Mouse (Mus musculus): ENCODE data around the gene AC170998.1.

AC170998.1 gene

DNA sequence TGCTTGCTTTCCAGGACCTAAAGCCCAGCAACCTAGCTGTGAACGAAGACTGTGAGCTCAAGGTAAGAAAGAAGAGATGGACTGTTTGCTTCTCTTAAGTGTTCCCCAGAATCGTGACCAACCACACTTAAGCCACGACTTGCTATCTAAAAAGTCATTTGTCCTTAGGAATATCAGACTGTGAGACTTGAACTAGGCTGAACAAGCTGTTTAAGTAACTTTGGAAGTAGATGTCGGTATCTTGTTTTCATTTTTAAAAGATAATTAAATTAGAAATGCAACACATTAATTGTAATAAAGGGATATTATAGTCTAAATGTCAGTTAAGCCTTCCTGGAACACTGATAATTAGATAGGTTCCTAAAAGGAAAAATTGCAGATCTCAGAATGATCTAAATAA is at the start of gene AC170998.1:
TSS of gene AC170998.1 (plus strand) at position 301 of the 400 bp plus-strand sequence.
- DNase-seq, result no peak

- DNase-seq, result no peak
These were observed 43.4 kb upstream of the AC170998.1 start for GRCm38 (mm10) chr17:28682311-28683084.

- no peak for DNase-seq
These were observed 42.3 kb upstream of the AC170998.1 start for GRCm38 (mm10) chr17:28683601-28684000.

- DNase-seq, result no peak
These were observed 41.3 kb upstream of the AC170998.1 start for GRCm38 (mm10) chr17:28684631-28685030.

- no peak for DNase-seq
These were observed 38.5 kb upstream of the AC170998.1 start for GRCm38 (mm10) chr17:28687354-28687753.

DNA sequence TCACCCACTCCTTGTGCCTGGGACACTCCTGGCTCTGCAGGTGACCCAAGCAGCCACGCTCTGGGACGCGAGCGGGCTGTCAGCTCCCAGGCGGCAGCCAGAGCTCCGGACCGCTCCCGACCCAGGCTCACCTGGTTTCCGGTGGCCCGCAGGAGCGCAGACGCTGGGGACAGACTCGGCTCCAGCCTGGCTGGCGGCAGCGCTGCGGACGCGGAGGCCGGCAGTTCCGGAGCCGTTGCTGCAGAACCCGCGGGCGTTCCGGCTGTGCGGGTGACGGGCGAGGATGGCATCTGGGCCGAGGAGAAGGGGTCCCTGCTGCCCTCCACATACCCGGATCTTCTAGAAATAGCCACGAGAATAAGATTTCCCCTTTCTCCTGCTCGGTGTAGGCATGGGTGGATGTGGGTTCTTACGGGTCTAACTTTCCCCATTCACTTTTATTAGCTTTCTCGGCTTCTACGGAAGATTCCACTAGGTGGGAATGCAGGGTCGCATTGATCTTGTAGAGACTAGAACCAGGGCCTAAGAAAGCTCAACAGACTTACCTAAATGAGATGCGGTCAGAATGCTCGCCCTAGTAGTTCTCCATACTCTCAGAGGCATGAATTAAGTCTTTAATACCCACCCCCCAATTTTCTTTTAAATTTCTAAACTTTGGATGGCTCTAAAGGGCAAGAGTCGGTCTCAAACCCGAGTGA is 36.1 kb upstream of the AC170998.1 start, which contains the start of gene Slc26a8:
TSS of gene Slc26a8 (minus strand) at position 648 of the 698 bp plus-strand sequence.
- DNase-seq, result peak; percentile 41

GRCm38 (mm10) chr17:28690776-28691686 is 34.9 kb upstream of the AC170998.1 start, which contains the start of gene Mapk14:
TSS of gene Mapk14 (plus strand) at chr17:28691329.
- peak; percentile 100 for DNase-seq

DNA sequence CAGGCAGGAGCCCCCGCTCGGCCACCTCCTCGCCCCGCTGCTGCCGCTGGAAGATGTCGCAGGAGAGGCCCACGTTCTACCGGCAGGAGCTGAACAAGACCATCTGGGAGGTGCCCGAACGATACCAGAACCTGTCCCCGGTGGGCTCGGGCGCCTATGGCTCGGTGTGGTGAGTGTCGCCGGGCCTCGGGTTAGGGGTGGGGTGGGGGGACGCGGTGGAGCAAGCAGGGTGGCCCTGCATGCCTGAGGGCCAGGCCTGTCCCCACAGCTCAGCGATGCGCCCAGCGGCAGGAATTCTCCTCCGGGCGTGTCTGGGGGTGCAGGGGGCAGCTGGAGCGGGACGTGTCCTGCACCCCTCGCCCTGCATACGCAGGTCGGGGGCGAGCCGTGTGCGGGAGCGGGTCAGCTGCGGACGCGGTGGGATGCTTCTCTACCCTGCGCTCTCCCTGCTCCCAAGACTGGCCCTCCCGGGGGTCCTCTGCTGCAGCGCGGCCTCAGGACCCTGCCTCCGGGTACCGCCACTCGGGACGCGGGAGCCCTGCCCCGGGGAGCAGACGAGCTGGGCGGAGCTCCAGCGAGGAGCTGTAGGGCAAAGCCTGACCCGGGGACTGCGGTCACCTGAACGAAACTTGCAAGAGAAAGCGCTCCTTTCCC is 34.1 kb upstream of the AC170998.1 start:
- peak; percentile 39 for DNase-seq

DNA sequence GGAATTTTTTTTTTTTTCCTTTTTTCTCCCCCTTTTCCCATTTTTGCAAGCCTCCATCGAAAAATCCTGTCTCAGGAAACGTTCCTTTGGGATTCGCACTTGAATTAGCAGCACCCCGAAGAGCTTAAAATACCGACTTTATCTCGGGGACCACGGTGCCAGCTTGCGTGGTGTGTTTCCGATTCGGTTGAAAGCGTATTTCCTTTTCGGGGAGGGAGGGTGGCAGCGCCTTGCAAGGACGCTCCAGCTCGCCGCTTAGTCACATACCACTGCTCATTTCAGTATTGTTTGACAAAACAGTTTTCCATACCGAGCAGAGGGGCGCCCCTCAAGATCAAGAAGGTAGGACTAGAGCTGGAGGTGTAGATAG is 33.6 kb upstream of the AC170998.1 start:
- DNase-seq, result peak; percentile 75

DNA sequence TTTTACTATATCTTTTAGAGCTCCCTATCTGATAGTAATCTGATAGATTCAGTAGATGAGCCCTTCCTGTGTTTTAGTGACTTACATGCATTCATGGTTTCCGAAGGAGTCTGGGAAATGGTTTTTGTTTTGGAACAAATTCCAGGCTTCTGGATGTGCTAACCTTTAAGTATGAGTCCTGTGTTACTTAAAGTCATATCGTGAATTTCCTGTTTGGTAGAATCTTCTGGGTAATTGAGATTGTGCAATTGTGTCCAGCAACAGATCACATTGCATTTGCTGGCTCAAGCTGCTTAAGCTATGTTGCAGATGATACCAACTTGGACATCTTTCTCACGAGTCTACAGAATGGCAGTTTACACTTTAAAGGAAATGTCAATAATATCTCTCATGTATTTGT is 32.8 kb upstream of the AC170998.1 start:
- no peak for DNase-seq

GRCm38 (mm10) chr17:28694078-28694477 is 31.8 kb upstream of the AC170998.1 start:
- no peak for DNase-seq

DNA sequence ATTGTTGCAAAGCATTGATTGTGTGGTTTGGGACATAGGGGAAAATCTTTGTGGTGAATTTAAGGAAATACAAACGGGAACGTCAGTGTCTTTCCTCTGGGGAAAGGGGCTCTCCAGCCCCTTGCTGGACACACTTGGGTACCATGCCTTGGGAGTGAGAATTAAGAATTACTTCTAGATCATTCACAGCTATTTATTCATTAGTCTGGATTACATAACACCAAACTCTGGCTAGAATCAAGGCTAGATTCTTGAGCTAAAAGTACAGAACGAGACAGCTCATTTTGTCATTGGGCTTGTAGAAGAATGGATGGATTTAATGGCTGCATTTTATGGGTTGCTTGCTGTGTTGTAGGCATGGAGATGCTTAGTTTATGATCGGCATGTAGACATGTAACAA is 31.1 kb upstream of the AC170998.1 start:
- no peak for DNase-seq

DNA sequence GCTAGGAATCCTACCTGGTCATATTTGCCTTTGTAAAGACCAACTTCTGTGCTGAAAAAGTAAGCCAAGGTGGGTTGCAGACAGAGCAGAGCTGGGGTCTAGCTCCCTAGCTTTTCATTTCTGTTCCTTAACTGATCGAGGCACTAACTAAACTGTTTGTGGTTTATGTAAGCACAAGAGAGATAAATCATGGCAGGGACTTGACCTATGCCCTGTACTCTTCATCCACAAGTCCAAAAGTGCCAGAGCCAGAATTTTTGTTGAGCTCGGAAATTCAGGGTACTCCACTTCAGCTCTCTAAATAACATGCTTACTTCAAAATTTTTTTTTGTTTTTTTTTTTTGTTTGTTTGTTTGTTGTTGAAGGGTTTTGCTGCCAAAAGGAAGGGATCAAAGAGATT is 29.2 kb upstream of the AC170998.1 start:
- no peak for DNase-seq

DNA sequence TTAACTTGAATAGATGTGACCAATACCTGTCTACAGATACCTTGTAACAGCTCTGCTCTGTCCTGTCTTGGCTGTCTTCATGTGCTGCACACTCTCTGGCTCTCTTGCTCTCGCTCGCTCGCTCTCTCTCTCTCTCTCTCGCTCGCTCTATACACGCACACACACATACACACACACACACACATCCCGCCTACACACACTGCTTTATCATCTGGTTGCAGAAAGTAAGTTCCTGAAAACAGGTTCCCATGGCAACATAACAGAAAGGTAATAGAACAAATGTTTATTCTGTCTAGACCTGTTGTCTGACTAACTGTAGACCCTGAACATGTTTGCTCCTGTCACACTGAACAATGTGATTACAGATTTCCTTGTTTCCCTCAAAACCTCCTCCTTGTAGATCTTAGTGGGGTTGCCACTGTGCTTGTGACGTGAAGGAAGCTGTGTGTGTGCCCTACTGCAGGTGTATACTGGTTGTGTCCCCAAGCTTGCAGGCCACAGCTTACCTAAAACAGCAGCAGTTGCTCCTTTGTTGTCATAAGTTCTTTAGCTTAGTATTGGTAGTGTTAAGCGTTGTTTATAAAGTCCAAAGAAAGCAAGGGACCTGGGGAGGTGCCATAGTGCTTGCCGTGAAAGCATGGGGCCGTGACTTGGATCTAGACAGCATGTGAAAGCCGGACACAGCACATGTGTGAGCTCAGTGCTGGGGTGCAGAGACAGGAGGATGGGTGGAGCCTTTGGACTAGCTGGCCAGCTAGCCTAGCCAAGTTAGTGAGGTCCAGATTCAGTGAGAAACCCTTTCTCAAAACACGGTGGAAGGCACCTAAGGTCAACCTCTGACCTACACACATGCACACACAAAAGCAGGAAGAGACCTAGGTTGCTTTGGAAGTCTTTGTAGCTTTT is 28.3 kb upstream of the AC170998.1 start:
- peak; percentile 57 for DNase-seq

DNA sequence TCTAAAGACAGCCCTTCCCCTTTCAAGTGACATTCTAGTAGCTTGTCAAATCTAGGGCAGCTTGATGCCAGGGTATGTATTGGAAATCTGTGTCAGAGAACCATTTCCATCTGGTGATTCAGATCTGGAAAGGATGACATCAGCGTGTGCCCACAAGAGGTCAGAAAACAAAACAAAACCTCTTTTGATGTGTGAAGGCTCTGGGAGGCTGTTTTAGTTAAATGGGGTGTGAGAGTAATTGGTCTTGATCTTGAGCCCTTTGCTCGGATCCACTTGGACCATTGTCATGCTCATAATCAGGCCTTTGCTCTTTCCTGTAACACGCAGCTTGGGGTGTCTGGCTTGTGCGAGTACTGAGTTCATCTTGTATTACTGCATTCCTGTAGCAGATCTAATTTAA is 27.6 kb upstream of the AC170998.1 start:
- no peak for DNase-seq

- no peak for DNase-seq
These were observed 27.2 kb upstream of the AC170998.1 start for GRCm38 (mm10) chr17:28698672-28699071.

GRCm38 (mm10) chr17:28699789-28700188 is 26.1 kb upstream of the AC170998.1 start:
- DNase-seq, result no peak

- DNase-seq, result no peak
These were observed 24.7 kb upstream of the AC170998.1 start for GRCm38 (mm10) chr17:28701171-28701570.

DNA sequence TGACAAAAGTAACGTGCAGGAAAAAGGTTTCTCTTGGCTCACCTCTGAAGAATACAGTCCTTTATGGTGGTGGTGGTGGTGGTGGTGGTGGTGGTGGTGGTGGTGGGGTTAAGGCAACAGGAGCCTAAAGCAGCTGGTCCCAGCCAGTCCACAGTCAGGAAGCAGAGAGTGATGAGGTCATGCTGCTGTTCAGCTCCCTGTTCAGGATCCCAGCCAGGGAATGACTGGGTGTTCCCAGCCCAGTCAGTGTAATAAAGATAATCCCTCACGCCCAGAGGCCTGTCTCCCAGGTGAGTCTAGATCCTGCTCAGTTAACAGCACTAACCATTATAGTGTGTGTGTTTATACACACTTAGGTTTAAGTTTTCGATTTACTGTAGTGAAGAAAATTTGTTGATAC is 24.1 kb upstream of the AC170998.1 start:
- no peak for DNase-seq

DNA sequence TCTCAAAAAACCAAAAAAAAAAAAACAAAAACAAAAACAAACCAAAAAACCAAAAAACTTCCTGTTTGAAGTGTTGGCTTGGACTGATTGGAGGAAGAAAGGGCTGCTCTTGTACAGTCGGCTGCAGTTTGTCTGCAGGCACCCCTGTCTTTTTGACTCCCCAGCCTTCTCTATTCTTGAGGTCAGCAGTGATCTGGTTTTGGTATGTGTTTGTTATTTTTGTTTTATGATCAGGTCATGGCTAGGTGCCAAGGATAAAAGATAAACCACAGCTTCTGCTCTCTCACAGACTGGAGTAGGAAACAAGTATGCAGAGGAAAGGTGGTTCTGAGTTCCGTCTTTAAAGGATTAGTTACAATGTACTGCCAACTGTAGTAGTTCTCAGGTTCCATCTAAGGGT is 23.2 kb upstream of the AC170998.1 start:
- no peak for DNase-seq

- DNase-seq, result no peak
These were observed 19.2 kb upstream of the AC170998.1 start for GRCm38 (mm10) chr17:28706697-28707096.
